Mouse (Mus musculus) kidney, postnatal 0 days (tissue): Measurements from ENCODE around the gene Abcc5. TPM values are rescaled to one million over a fixed set of nuclear protein-coding genes. Genes with fewer than 3 reads are reported as not detected.

ENCODE experiments used
- ATAC-seq: fragments of 200-750 bp; cut with Nextera tagmentation; replicated peaks from 2 replicates; pipeline ENCODE4 v1.8.0; 2017; ENCODE audit warnings: low read depth, moderate number of reproducible peaks, moderate TSS enrichment, moderate library complexity; ENCODE audit not compliant: low FRiP score
- DNase-seq: peaks from one replicate; pipeline ENCODE4 v3.0.0-alpha.2; 2016; ENCODE audit warnings: low spot score
- H3K27ac ChIP-seq: fragments of 300-500 bp; sonication (generic); 2 replicates; pipeline ENCODE4 v1.5.1; 2014; ENCODE audit warnings: mild to moderate bottlenecking
- H3K27me3 ChIP-seq: fragments of 300-500 bp; sonication (generic); 2 replicates; pipeline ENCODE4 v1.6.1; 2014; ENCODE audit warnings: low read length, mixed read lengths; ENCODE audit not compliant: insufficient read depth
- H3K36me3 ChIP-seq: fragments of 300-500 bp; sonication (generic); 2 replicates; pipeline ENCODE4 v1.6.1; 2014; ENCODE audit warnings: low read length, mixed read lengths; ENCODE audit not compliant: insufficient read depth
- H3K4me1 ChIP-seq: fragments of 300-500 bp; sonication (generic); replicated peaks from 2 replicates; pipeline ENCODE4 v1.6.1; 2014; ENCODE audit warnings: antibody characterized with exemption, low read length, mixed read lengths; ENCODE audit not compliant: insufficient read depth
- H3K4me2 ChIP-seq: fragments of 300-500 bp; sonication (generic); 2 replicates; pipeline ENCODE4 v1.6.1; 2014; ENCODE audit warnings: mild to moderate bottlenecking, low read length, moderate library complexity, mixed read lengths
- H3K4me3 ChIP-seq: fragments of 300-500 bp; sonication (generic); replicated peaks from 2 replicates; pipeline ENCODE4 v1.5.1; 2014; ENCODE audit warnings: low read depth, low read length
- H3K9ac ChIP-seq: fragments of 300-500 bp; sonication (generic); 2 replicates; pipeline ENCODE4 v1.6.1; 2014; ENCODE audit warnings: low read depth, low read length
- H3K9me3 ChIP-seq: fragments of 300-500 bp; sonication (generic); replicated peaks from 2 replicates; pipeline ENCODE4 v1.6.1; 2016; ENCODE audit warnings: low read length, inconsistent platforms, mixed read lengths
- CTCF ChIP-seq: IDR thresholded peaks from 2 replicates; pipeline ENCODE4 v1.5.1; 2016; ENCODE audit warnings: antibody characterized with exemption, low read depth, mild to moderate bottlenecking, moderate library complexity
- WGBS: fragments of 180-500 bp; shearing (Covaris S2); extraction: QIAGEN DNeasy Blood & Tissue Kit; methylation state at CpG from one replicate; pipeline ENCODE4 v1.1.7; 2014; 5-methylcytosine and 5-hydroxymethylcytosine counted together
- polyA plus RNA-seq: library from polyadenylated mRNA; unstranded; fragments of >200 nt; fragmentation: Nextera tagmentation; extraction: Ambion mirVana; gene quantifications from 2 replicates; pipeline ENCODE4 v1.2.1, GENCODE M21; 2015

Gene Abcc5
- polyA plus RNA-seq, 1 experiment from 2014 or later = 35.7 TPM

- ATAC-seq (no peak), DNase-seq (no peak)
- H3K9me3 ChIP-seq = no peaks in the 10 kb centered on the region
- H3K36me3 ChIP-seq = peaks cover 7% of the 10 kb centered on the region; the same call in 1 of the 2 replicates
- peak overlapping the region; percentile 71 for H3K9ac ChIP-seq
- peak overlapping the region; percentile 70 for H3K4me2 ChIP-seq
- 0 out of 2 replicates have a peak overlapping the region, but pooled peaks have one; percentile 83 for H3K27ac ChIP-seq
- TF ChIP-seq CTCF = no peak
- 39% methylated on average over 10 of the region's 10 CpGs for WGBS
- peak overlapping the region; percentile 73 for H3K4me3 ChIP-seq
- no peaks in the 10 kb centered on the region for H3K4me1 ChIP-seq
- no peaks in the 10 kb centered on the region for H3K27me3 ChIP-seq
Measured at GRCm38 (mm10) chr16:20424719-20425650, 1.2 kb downstream of the Abcc5 start.

GRCm38 (mm10) chr16:20424226-20424663 lies 1.9 kb downstream of the Abcc5 start:
- ATAC-seq (no peak), DNase-seq (no peak)
- Histone ChIP-seq H3K4me1 (no peaks in the 10 kb centered on the region), H3K27ac (no peak overlapping the region), H3K36me3 (peaks cover 7% of the 10 kb centered on the region; the same call in 1 of the 2 replicates), H3K9me3 (no peaks in the 10 kb centered on the region), H3K4me2 (peak overlapping the region; percentile 70; the same call in 1 of the 2 replicates), H3K9ac (no peak overlapping the region), H3K27me3 (no peaks in the 10 kb centered on the region), H3K4me3 (no peak overlapping the region)
- TF ChIP-seq CTCF = no peak
- 70% methylated on average over 7 of the region's 7 CpGs for WGBS

GRCm38 (mm10) chr16:20422938-20423730 lies 3.1 kb downstream of the Abcc5 start:
- Histone ChIP-seq H3K4me1 (no peaks in the 10 kb centered on the region), H3K9ac (no peak overlapping the region), H3K4me3 (no peak overlapping the region), H3K27me3 (no peaks in the 10 kb centered on the region), H3K9me3 (no peaks in the 10 kb centered on the region), H3K27ac (no peak overlapping the region), H3K36me3 (peaks cover 7% of the 10 kb centered on the region; the same call in 1 of the 2 replicates), H3K4me2 (no peak overlapping the region)
- no peak for DNase-seq
- no peak for ATAC-seq
- TF ChIP-seq CTCF = no peak
- 69% methylated on average over 6 of the region's 6 CpGs for whole genome bisulfite sequencing

DNA sequence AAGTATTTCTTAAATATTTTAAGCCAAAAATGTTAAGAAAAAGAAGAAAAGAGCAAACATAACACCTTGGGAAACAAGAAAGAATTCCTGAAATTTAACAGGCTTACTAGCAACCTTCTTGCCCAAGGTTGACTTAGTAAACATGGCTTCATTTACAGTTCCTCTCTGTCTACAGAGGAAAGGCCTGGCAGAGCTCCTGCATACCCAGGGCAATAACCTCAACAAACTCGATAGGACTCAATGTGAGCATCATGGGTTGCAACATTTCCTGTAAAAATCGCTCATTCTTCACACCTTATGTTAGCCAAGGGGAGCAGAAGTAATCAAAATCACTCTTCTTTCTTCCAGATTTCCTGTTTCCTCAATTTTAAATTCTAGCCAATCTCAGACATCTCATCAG lies 8.1 kb downstream of the Abcc5 start:
- no peak overlapping the region for H3K4me2 ChIP-seq
- ATAC-seq (no peak), DNase-seq (no peak)
- H3K27me3 ChIP-seq = no peaks in the 10 kb centered on the region
- peaks cover 7% of the 10 kb centered on the region; the same call in 1 of the 2 replicates for H3K36me3 ChIP-seq
- TF ChIP-seq CTCF = no peak
- no peaks in the 10 kb centered on the region for H3K4me1 ChIP-seq
- no peaks in the 10 kb centered on the region for H3K9me3 ChIP-seq
- H3K9ac ChIP-seq = no peak overlapping the region
- no peak overlapping the region for H3K4me3 ChIP-seq
- H3K27ac ChIP-seq = no peak overlapping the region
- WGBS = 84% methylated on average over 2 of the region's 2 CpGs

DNA sequence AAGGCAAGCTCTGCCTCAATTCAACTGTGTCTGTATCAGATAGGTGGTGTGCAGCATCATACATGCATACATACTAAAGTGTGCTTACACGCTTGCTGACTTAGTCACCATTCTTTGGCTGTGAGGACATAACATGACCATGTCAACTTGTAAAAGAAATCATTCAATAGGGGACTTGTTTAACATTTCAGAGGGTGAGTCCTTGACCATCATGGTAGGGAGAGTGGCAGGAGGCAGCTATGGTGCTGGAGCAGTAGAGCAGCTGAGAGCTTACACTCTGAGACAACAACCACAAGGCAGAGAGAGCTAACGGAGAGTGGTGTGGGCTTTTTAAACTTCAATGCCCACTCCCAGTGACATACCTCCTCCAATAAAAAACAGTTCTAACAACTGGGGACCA lies 9.9 kb downstream of the Abcc5 start:
- Histone ChIP-seq H3K9me3 (no peaks in the 10 kb centered on the region), H3K4me3 (no peak overlapping the region), H3K27me3 (no peaks in the 10 kb centered on the region), H3K4me2 (no peak overlapping the region), H3K27ac (no peak overlapping the region), H3K36me3 (peaks cover 4% of the 10 kb centered on the region; the same call in 1 of the 2 replicates), H3K9ac (no peak overlapping the region), H3K4me1 (no peaks in the 10 kb centered on the region)
- ATAC-seq = no peak
- no peak for TF ChIP-seq CTCF
- WGBS = 91% methylated on average over 2 of the region's 2 CpGs
- no peak for DNase-seq

- DNase-seq (no peak), ATAC-seq (no peak)
- H3K4me2 ChIP-seq = no peak overlapping the region
- no peaks in the 10 kb centered on the region for H3K36me3 ChIP-seq
- WGBS = 57% methylated on average over 6 of the region's 6 CpGs
- H3K9me3 ChIP-seq = no peaks in the 10 kb centered on the region
- no peaks in the 10 kb centered on the region for H3K27me3 ChIP-seq
- no peak overlapping the region for H3K27ac ChIP-seq
- no peak for TF ChIP-seq CTCF
- H3K4me3 ChIP-seq = no peak overlapping the region
- no peak overlapping the region for H3K9ac ChIP-seq
- no peaks in the 10 kb centered on the region for H3K4me1 ChIP-seq
Measured at GRCm38 (mm10) chr16:20415804-20416203, 10.4 kb downstream of the Abcc5 start.
